Mouse (Mus musculus): ENCODE results near the gene Gnat1. TPM values are rescaled to one million over a fixed set of nuclear protein-coding genes. Genes with fewer than 3 reads are reported as not detected.

The Gnat1 gene
- 5.8 and 6.2 TPM in 2 replicates for polyA plus RNA-seq (2015; fragmentation: Nextera tagmentation; extraction: Ambion mirVana)

DNA sequence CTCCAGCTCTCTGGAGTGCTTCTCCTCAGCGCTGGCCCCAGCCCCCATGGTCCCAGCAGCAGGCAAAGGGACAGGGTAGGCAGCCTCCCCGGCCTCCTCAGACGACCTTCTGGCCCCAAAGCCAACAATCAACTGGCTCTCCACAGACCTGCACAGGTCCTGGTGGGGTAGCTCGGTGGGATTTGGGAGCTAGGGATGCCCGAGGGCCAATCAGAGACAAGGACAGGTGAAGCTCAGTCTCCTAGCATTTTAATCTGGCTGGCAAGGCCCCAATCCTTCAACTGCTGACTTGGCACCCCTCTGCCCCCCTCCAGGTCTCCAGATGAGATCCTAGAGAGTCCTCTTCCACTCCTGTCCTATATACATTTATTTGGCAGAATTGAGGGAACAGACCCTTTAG lies at the start of gene Gnat1:
Gene Gnat1 (minus strand): TSS at position 212 of the 400 bp plus-strand sequence.
- Histone ChIP-seq H3K9ac (replicated peaks) (no peak within 1 kb of the TSS), H3K4me1 (ENCODE audit: insufficient read depth) (peaks cover 13% of the 10 kb centered on the region), H3K4me2 (ENCODE audit: low read depth, low read length) (no peak within 1 kb of the TSS), H3K27me3 (ENCODE audit: insufficient read depth, low read length) (peaks cover 31% of the 10 kb centered on the region), H3K9me3 (ENCODE audit: low read length) (no peaks in the 10 kb centered on the region), H3K36me3 (replicated peaks; ENCODE audit: insufficient read depth, low read length) (no peaks in the 10 kb centered on the region), H3K27ac (ENCODE audit: low read depth) (no peak within 1 kb of the TSS), H3K4me3 (ENCODE audit: low read depth, low read length) (no peak within 1 kb of the TSS)
- TF ChIP-seq CTCF (IDR thresholded peaks at IDR 0.05; ENCODE audit: low read depth) (no peak), EP300 (IDR thresholded peaks at IDR 0.05; ENCODE audit: low read depth) (no peak)
- no peak for DNase-seq
- ATAC-seq: no peak
- WGBS (ENCODE audit: insufficient replicate concordance): 38% methylated on average over 5 of the region's 5 CpGs

DNA sequence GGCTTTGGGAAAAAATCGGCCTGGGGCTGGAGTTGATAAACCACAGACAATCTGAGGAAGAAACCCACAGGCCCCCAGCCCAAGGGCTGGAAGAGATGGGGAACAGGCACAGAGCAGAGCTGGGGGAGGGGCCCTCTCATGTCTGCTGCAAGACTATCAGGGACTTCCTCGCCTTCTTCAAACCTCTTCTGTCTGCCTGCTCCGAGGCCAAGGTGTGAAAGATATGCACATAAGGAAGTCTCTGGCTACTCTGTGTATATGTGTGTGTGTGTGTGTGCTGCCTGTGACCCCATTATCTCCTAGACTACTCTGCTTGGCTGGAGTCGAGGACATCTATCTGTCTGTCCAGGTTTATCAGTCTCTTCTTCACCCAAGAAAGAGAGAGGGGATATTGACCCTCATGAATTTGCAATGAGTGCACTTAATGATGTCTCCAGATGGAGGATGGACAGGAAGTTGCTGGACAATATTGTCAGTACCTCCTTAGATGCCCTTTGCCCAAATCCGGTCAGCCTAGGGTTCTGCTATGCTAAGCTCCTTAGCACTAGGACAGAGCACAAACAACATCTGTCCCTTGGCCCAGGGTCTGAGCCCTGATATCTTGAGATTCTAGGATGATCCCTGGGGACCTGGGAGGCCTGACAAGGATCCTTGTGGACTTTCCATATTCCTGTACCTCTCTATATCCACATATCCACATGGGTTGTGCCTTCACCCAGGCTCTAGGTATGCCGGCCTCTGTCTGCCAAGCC lies 49.6 kb upstream of the Gnat1 start:
- Histone ChIP-seq H3K4me3 (ENCODE audit: low read depth, low read length) (no peak overlapping the region), H3K9ac (replicated peaks) (no peak overlapping the region), H3K27me3 (ENCODE audit: insufficient read depth, low read length) (no peaks in the 10 kb centered on the region), H3K4me2 (ENCODE audit: low read depth, low read length) (no peak overlapping the region), H3K36me3 (replicated peaks; ENCODE audit: insufficient read depth, low read length) (no peaks in the 10 kb centered on the region), H3K27ac (ENCODE audit: low read depth) (no peak overlapping the region), H3K4me1 (ENCODE audit: insufficient read depth) (peaks cover 4% of the 10 kb centered on the region), H3K9me3 (ENCODE audit: low read length) (no peaks in the 10 kb centered on the region)
- TF ChIP-seq CTCF (IDR thresholded peaks at IDR 0.05; ENCODE audit: low read depth): no peak
- ATAC-seq (no peak), DNase-seq (no peak)
- WGBS (ENCODE audit: insufficient replicate concordance): 45% methylated on average over 6 of the region's 6 CpGs

DNA sequence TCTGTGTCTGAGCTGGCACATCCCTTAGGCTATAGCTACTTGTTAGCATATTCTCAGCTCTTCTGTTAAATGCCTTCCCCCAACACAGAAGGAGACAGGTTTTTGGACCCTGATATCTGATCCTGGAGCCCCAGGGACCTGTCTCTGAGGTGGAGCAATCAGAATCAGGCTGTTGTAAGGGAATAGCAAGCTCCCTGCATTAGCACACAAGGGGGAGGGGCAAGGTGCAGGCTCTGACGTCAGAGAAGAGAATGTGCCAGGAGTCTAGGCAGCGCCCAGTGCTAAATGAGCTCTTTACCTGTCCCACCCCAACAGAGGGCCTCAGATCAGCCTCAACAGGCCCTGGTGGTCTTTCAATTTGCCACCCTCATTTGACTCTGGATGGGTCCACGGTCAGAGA lies 47.5 kb upstream of the Gnat1 start:
- no peaks in the 10 kb centered on the region for H3K9me3 ChIP-seq (ENCODE audit: low read length)
- no peak overlapping the region for H3K4me2 ChIP-seq (ENCODE audit: low read depth, low read length)
- 57% methylated on average over 3 of the region's 3 CpGs for WGBS (ENCODE audit: insufficient replicate concordance)
- ATAC-seq (no peak; the same call in 1 of the 2 replicates), DNase-seq (no peak)
- no peak for TF ChIP-seq EP300 (IDR thresholded peaks at IDR 0.05; ENCODE audit: low read depth)
- TF ChIP-seq CTCF (IDR thresholded peaks at IDR 0.05; ENCODE audit: low read depth): no peak
- peaks cover 12% of the 10 kb centered on the region for H3K4me1 ChIP-seq (ENCODE audit: insufficient read depth)
- H3K36me3 ChIP-seq (replicated peaks; ENCODE audit: insufficient read depth, low read length): no peaks in the 10 kb centered on the region
- no peaks in the 10 kb centered on the region for H3K27me3 ChIP-seq (ENCODE audit: insufficient read depth, low read length)
- no peak overlapping the region for H3K27ac ChIP-seq (ENCODE audit: low read depth)
- no peak overlapping the region for H3K9ac ChIP-seq (replicated peaks)
- no peak overlapping the region for H3K4me3 ChIP-seq (ENCODE audit: low read depth, low read length)

DNA sequence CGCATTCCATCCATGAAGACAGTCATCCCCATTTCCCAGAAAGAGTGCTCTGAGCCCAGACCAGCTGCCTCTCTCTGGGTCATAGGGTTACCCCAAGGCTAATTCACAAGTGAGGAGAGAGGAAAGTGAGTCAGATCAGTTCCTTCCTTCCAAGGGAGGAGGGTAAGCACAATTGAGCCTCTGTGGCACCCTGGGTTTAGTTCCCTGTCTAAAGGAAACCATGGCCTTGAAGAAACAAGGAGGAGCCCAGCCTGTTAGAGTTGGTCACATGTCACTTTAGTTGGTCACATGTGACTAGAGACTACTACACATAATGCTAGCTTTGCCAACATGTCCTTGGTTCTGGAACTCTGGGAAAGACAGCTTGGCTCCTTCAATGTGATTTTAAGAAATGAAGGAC lies 45.3 kb upstream of the Gnat1 start:
- Histone ChIP-seq H3K4me3 (ENCODE audit: low read depth, low read length) (no peak overlapping the region), H3K9ac (replicated peaks) (no peak overlapping the region), H3K4me1 (ENCODE audit: insufficient read depth) (peaks cover 12% of the 10 kb centered on the region), H3K27ac (ENCODE audit: low read depth) (peak overlapping the region; percentile 50), H3K4me2 (ENCODE audit: low read depth, low read length) (no peak overlapping the region), H3K9me3 (ENCODE audit: low read length) (no peaks in the 10 kb centered on the region), H3K36me3 (replicated peaks; ENCODE audit: insufficient read depth, low read length) (no peaks in the 10 kb centered on the region), H3K27me3 (ENCODE audit: insufficient read depth, low read length) (no peaks in the 10 kb centered on the region)
- ATAC-seq: peak; percentile 71
- 76% methylated on average over 1 of the region's 1 CpGs for WGBS (ENCODE audit: insufficient replicate concordance)
- TF ChIP-seq EP300 (IDR thresholded peaks at IDR 0.05; ENCODE audit: low read depth): no peak
- TF ChIP-seq CTCF (IDR thresholded peaks at IDR 0.05; ENCODE audit: low read depth): no peak
- DNase-seq: no peak

DNA sequence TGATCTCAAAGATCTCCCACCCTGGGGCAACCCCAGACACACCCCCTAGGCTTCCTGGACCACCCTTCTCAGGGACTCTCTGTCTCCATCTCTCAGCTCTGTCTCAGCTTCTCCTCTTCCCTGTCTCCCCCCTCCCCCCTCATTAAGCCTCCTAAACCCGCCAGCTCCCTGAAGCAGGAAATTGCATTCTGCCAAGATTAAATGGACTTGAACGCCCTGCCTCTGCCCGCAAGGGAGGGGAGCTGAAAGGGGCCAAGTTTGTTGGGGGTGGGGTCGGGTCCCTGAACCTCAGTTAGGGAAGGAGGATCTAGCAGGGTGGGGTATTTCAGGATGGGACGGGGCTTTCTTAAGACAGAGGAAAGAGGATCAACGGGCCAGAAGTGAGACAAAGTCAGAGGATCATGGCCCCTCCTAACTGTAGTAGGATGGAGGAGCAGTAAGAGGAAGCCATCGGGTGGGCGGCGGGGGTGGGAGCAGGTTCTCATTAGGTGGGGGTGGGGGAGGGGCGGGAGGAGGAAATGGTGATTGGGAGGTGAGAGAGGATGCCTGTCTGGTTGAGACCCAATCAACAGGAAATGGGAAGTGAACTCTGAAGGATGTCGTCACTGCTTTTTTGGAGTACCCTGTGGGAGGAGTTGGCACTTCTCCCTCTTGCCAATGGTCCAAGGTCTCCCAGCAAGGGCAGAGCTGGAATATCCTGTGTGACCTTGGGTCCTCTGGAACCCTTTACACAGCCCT lies 44.5 kb upstream of the Gnat1 start:
- H3K27me3 ChIP-seq (ENCODE audit: insufficient read depth, low read length): 0 out of 2 replicates have a peak, but pooled peaks cover 4% of the 10 kb centered on the region
- H3K9ac ChIP-seq (replicated peaks): no peak overlapping the region
- no peak for TF ChIP-seq EP300 (IDR thresholded peaks at IDR 0.05; ENCODE audit: low read depth)

DNA sequence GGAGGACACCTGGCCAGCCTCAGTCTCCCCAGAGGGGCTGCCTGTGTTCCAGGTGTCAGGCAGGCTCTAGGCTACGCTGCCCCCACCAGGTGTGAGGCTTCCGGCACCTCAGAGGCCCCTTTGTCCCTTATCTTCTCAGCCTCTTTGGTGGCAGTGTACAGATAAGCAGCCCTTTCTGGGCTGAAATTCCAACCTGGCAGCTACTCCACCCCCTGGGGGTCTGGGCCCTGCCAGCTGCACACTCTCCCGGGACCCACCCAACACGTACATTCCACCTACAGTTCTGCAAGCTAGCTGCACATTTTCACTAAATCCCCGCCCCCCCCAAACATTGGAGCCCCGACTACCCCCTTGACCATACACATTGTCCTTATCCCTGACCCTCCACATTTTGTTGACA lies 43.8 kb upstream of the Gnat1 start:
- ATAC-seq: no peak
- no peak overlapping the region; the same call in 1 of the 2 replicates for H3K27ac ChIP-seq (ENCODE audit: low read depth)
- no peak overlapping the region for H3K4me2 ChIP-seq (ENCODE audit: low read depth, low read length)
- no peaks in the 10 kb centered on the region for H3K9me3 ChIP-seq (ENCODE audit: low read length)
- H3K4me1 ChIP-seq (ENCODE audit: insufficient read depth): peaks cover 12% of the 10 kb centered on the region
- no peak overlapping the region for H3K4me3 ChIP-seq (ENCODE audit: low read depth, low read length)
- TF ChIP-seq EP300 (IDR thresholded peaks at IDR 0.05; ENCODE audit: low read depth) (no peak), CTCF (IDR thresholded peaks at IDR 0.05; ENCODE audit: low read depth) (no peak)
- no peak for DNase-seq
- H3K27me3 ChIP-seq (ENCODE audit: insufficient read depth, low read length): 0 out of 2 replicates have a peak, but pooled peaks cover 4% of the 10 kb centered on the region
- H3K36me3 ChIP-seq (replicated peaks; ENCODE audit: insufficient read depth, low read length): no peaks in the 10 kb centered on the region
- H3K9ac ChIP-seq (replicated peaks): no peak overlapping the region
- WGBS (ENCODE audit: insufficient replicate concordance): 35% methylated on average over 6 of the region's 6 CpGs

More for the DNA sequence above, 44.5 kb upstream of the Gnat1 start:
- H3K4me3 ChIP-seq (ENCODE audit: low read depth, low read length): no peak overlapping the region
- no peaks in the 10 kb centered on the region for H3K9me3 ChIP-seq (ENCODE audit: low read length)
- H3K4me1 ChIP-seq (ENCODE audit: insufficient read depth): peaks cover 12% of the 10 kb centered on the region
- ATAC-seq (peak; percentile 79), DNase-seq (peak; percentile 52)
- H3K4me2 ChIP-seq (ENCODE audit: low read depth, low read length): peak overlapping the region; percentile 40
- H3K27ac ChIP-seq (ENCODE audit: low read depth): peak overlapping the region; percentile 50
- no peaks in the 10 kb centered on the region for H3K36me3 ChIP-seq (replicated peaks; ENCODE audit: insufficient read depth, low read length)
- WGBS (ENCODE audit: insufficient replicate concordance): 3% methylated on average over 11 of the region's 11 CpGs

Data from liver, postnatal 0 days (tissue).